Mouse (Mus musculus) embryonic stem cell, embryonic (primary cell): ENCODE results near the gene Gm13271.
"Not testable (repeated sequence)": the region's sequence is repeated elsewhere in the genome, so short reads cannot be mapped to it uniquely, and the experiment has no call there.

ENCODE experiments used
- CTCF ChIA-PET, 4 experiments: fragments of 300-600 bp in 2 of 4; fragments of 350-600 bp in 2 of 4; sonication (Branson Sonifier 250); formaldehyde crosslinking; loops; one replicate each; lab custom pipeline; 2022; ENCODE audit warnings: inconsistent platforms in 2 of 4; lab: Charles Lee
- POLR2A ChIA-PET, 4 experiments: fragments of 300-600 bp in 2 of 4; fragments of 350-600 bp in 2 of 4; sonication (Branson Sonifier 250); formaldehyde crosslinking; loops; one replicate each; lab custom pipeline; 2022; ENCODE audit warnings: antibody characterized with exemption in 4 of 4, inconsistent platforms in 1 of 4; lab: Charles Lee

The Gm13271 gene

DNA sequence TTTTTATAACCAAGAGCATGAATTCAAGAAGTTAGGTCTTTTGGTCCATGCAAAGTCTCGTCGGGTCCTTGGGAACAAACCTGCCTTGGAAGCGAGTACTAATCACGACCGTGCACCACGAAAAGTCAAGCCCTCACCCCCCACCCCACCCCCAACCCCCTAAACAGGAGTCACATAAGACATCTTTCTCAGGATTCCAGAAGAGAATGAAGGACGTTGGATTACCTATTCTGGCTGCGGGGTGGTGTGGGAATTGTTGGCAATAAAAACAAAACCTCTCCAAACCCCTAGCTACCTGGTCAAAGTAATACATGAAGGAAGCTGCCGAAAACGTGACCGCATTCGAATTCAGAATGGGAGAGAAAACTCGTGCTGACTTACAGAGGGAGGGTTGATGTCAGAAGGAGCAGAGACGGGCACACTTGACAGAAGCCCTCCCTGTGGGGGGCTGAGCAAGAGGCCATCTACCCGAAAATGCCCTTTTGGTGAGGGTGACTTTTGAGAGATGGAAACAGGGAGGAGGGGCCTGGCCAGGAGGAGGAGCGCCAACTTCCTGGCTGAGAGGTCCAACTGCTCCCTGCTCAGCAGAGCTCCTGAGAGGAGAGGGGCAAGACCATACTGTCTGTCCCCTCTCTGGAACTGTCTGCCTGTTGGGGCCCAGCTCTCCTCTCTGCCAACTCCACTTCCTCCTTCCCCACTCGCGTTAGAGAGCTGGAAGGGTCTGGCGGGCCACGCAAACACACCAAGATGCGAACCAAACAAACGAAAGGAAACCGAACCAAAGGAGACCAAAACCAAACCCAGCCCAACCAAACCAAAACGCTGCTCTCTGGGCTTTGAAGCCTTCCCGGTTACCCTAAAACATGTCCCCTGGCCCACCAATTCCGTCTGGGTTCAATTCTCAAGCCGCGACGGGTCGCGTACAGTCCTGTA is 2.2 kb downstream of the Gm13271 start:
- POLR2A ChIA-PET = interaction anchor here in 2 of 4 experiments (0.7 kb wide), 2 partner anchors 375 to 388 kb away, joined by 3 to 5 read pairs; no protein-coding TSS in a partner anchor
- CTCF ChIA-PET = interaction anchor here in 2 of 4 experiments (0.6 to 1.4 kb wide), 6 partner anchors 22 to 550 kb away, joined by 3 to 5 read pairs (median 3); no protein-coding TSS in a partner anchor

DNA sequence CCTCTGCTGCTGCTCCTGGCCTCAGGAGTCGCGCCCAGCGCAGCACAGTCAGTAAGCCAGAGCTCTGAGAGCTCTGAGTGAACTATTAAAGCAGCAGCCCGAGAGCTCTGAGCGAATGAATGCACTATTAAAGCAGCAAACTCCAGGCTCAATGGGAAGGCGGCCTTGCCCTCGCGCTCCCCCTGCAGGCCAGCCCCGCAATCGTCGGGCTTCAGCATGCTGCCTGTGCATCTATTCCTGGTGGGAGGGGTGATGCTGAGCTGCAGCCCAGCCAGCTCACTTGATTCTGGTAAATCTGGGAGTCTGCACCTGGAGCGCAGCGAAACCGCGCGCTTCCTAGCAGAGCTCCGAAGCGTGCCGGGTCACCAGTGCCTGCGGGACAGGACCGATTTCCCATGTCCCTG is 3.0 kb downstream of the Gm13271 start:
- POLR2A ChIA-PET = not testable (repeated sequence)
- CTCF ChIA-PET = interaction anchor here in 2 of 4 experiments (0.6 to 1.4 kb wide), 7 partner anchors 23 to 549 kb away, joined by 3 to 5 read pairs (median 3); no protein-coding TSS in a partner anchor

DNA sequence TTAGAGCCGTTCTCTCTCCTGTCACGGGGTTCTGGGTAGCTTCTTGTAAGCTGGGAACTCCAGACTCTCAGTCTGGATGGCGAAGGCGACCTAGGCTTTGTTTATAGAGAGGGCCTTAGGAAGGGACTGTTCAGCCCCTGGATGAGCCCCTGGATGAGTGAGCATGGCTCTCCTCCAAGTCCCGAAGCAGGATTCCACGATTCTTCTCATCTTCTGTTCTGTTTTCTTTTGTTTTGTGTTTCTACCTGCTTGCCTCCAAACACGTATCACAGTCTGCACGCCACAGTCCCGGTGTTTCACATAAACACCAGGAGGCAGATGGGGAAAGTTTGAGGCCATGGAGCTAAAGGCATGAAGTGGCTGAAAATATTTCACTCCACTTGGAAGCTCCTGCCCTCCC is 4.1 kb downstream of the Gm13271 start:
- POLR2A ChIA-PET, CTCF ChIA-PET: not testable (repeated sequence)

DNA sequence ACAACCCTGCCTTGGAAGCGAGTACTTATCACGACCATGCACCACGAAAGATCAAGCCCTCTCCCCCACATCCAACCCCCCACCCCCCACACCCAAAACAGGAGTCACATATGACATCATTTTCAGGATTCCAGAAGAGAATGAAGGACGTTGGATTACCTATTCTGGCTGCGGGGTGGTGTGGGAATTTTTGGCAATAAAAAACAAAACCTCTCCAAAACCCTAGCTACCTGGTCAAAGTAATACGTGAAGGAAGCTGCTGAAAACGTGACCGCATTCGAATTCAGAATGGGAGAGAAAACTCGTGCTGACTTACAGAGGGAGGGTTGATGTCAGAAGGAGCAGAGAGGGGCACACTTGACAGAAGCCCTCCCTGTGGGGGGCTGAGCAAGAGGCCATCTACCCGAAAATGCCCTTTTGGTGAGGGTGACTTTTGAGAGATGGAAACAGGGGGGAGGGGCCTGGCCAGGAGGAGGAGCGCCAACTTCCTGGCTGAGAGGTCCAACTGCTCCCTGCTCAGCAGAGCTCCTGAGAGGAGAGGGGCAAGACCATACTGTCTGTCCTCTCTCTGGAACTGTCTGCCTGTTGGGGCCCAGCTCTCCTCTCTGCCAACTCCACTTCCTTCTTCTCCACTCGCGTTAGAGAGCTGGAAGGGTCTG is 5.1 kb downstream of the Gm13271 start, which contains the start of gene Gm13283:
TSS of gene Gm13283 (plus strand) at position 510 of the 659 bp plus-strand sequence.
- POLR2A ChIA-PET = interaction anchor here in 1 of 4 experiments (0.6 kb wide), 1 partner anchor 36 kb away, joined by 3 read pairs; no protein-coding TSS in a partner anchor
- CTCF ChIA-PET = not testable (repeated sequence)

DNA sequence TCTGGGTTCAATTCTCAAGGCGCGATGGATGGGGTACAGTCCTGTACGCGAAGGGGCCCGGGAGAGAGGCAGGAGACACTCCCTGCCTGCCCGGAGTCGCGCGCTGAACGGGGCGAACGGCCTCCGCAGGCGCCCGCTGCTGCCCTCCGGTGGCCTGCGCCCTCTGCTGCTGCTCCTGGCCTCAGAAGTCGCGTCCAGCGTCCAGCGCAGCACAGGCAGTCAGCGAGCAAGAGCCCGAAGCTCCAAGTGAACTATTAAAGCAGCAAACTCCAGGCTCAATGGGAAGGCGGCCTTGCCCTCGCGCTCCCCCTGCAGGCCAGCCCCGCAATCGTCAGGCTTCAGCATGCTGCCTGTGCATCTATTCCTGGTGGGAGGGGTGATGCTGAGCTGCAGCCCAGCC is 5.8 kb downstream of the Gm13271 start:
- POLR2A ChIA-PET, CTCF ChIA-PET: not testable (repeated sequence)

DNA sequence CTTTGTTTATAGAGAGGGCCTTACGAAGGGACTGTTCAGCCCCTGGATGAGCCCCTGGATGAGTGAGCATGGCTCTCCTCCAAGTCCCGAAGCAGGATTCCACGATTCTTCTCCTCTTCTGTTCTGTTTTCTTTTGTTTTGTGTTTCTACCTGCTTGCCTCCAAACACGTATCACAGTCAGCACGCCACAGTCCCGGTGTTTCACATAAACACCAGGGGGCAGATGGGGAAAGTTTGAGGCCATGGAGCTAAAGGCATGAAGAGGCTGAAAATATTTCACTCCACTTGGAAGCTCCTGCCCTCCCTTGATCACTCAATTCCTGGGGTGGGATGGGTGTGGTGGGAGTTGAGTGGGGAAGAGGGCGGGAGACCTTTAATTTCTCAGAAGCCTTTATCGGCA is 7.1 kb downstream of the Gm13271 start:
- CTCF ChIA-PET = interaction anchor here in 1 of 4 experiments (1.1 kb wide), 1 partner anchor 23 kb away, joined by 3 read pairs; no protein-coding TSS in a partner anchor

DNA sequence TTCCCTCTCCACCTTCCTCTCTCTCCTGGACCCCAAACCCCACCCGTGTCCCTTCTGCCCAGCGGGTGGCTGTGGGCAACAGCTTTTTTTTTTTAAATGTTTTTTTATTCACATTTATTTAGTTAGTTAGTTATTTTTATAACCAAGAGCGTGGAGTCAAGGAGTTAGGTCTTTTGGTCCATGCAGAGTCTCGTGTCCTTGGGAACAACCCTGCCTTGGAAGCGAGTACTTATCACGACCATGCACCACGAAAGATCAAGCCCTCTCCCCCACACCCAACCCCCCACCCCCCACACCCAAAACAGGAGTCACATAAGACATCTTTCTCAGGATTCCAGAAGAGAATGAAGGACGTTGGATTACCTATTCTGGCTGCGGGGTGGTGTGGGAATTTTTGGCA is 7.7 kb downstream of the Gm13271 start:
- CTCF ChIA-PET = interaction anchor here in 1 of 4 experiments (0.7 to 1.1 kb wide), 2 partner anchors 11 to 24 kb away, joined by 3 to 4 read pairs; no protein-coding TSS in a partner anchor
- POLR2A ChIA-PET = not testable (repeated sequence)

More for the DNA sequence above, 7.1 kb downstream of the Gm13271 start:
- POLR2A ChIA-PET = not testable (repeated sequence)

DNA sequence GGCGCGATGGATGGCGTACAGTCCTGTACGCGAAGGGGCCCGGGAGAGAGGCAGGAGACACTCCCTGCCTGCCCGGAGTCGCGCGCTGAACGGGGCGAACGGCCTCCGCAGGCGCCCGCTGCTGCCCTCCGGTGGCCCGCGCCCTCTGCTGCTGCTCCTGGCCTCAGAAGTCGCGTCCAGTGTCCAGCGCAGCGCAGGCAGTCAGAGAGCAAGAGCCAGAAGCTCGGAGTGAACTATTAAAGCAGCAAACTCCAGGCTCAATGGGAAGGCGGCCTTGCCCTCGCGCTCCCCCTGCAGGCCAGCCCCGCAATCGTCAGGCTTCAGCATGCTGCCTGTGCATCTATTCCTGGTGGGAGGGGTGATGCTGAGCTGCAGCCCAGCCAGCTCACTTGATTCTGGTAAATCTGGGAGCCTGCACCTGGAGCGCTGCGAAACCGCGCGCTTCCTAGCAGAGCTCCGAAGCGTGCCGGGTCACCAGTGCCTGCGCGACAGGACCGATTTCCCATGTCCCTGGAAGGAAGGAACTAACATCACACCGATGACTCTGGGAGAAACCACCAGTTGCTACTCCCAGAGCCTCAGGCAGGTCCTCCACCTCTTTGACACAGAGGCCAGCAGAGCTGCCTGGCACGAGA is 8.8 kb downstream of the Gm13271 start:
- POLR2A ChIA-PET = not testable (repeated sequence)
- CTCF ChIA-PET = interaction anchor here in 1 of 4 experiments (1.2 kb wide), 1 partner anchor 67 kb away, joined by 3 read pairs; no protein-coding TSS in a partner anchor

DNA sequence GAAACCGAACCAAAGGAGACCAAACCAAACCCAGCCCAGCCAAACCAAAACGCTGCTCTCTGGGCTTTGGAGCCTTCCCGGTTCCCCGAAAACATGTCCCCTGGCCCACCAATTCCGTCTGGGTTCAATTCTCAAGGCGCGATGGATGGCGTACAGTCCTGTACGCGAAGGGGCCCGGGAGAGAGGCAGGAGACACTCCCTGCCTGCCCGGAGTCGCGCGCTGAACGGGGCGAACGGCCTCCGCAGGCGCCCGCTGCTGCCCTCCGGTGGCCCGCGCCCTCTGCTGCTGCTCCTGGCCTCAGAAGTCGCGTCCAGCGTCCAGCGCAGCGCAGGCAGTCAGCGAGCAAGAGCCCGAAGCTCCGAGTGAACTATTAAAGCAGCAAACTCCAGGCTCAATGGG is 18.9 kb downstream of the Gm13271 start, which contains the start of gene Gm13290:
TSS of gene Gm13290 (plus strand) at position 301 of the 400 bp plus-strand sequence.
- CTCF ChIA-PET, POLR2A ChIA-PET: not testable (repeated sequence)

DNA sequence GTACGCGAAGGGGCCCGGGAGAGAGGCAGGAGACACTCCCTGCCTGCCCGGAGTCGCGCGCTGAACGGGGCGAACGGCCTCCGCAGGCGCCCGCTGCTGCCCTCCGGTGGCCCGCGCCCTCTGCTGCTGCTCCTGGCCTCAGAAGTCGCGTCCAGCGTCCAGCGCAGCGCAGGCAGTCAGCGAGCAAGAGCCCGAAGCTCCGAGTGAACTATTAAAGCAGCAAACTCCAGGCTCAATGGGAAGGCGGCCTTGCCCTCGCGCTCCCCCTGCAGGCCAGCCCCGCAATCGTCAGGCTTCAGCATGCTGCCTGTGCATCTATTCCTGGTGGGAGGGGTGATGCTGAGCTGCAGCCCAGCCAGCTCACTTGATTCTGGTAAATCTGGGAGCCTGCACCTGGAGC is 22.0 kb downstream of the Gm13271 start, which contains the start of gene Gm13289:
TSS of gene Gm13289 (plus strand) at position 301 of the 400 bp plus-strand sequence.
- POLR2A ChIA-PET, CTCF ChIA-PET: not testable (repeated sequence)

DNA sequence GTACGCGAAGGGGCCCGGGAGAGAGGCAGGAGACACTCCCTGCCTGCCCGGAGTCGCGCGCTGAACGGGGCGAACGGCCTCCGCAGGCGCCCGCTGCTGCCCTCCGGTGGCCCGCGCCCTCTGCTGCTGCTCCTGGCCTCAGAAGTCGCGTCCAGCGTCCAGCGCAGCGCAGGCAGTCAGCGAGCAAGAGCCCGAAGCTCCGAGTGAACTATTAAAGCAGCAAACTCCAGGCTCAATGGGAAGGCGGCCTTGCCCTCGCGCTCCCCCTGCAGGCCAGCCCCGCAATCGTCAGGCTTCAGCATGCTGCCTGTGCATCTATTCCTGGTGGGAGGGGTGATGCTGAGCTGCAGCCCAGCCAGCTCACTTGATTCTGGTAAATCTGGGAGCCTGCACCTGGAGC is 24.9 kb downstream of the Gm13271 start, which contains the start of gene Gm13272:
TSS of gene Gm13272 (plus strand) at position 301 of the 400 bp plus-strand sequence.
- CTCF ChIA-PET, POLR2A ChIA-PET: not testable (repeated sequence)

DNA sequence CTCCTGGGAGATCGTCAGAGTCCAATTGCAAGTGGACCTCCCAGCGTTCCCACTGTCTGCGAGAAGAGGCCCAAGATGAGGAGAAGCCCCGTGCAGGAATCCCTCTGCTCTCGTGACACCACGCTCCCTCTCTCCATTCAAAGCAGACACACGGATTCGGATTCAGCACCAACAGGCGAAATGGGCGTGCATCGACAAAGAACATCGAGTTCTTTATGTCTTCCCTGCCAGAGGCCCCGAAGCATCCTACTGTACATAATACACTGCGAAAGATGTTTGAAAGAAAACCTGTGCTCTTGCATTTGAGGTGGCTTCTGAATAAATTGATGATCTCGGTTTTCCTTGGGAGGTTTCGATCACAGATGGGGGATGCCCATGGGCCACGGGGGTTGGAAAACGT is 25.7 kb downstream of the Gm13271 start:
- CTCF ChIA-PET, POLR2A ChIA-PET: not testable (repeated sequence)

DNA sequence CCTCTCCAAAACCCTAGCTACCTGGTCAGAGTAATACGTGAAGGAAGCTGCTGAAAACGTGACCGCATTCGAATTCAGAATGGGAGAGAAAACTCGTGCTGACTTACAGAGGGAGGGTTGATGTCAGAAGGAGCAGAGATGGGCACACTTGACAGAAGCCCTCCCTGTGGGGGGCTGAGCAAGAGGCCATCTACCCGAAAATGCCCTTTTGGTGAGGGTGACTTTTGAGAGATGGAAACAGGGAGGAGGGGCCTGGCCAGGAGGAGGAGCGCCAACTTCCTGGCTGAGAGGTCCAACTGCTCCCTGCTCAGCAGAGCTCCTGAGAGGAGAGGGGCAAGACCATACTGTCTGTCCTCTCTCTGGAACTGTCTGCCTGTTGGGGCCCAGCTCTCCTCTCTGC is 27.2 kb downstream of the Gm13271 start, which contains the start of gene Ifnz:
TSS of gene Ifnz (plus strand) at position 301 of the 400 bp plus-strand sequence.
- CTCF ChIA-PET, POLR2A ChIA-PET: not testable (repeated sequence)

DNA sequence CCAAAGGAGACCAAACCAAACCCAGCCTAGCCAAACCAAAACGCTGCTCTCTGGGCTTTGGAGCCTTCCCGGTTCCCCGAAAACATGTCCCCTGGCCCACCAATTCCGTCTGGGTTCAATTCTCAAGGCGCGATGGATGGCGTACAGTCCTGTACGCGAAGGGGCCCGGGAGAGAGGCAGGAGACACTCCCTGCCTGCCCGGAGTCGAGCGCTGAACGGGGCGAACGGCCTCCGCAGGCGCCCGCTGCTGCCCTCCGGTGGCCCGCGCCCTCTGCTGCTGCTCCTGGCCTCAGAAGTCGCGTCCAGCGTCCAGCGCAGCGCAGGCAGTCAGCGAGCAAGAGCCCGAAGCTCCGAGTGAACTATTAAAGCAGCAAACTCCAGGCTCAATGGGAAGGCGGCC is 27.7 kb downstream of the Gm13271 start:
- CTCF ChIA-PET, POLR2A ChIA-PET: not testable (repeated sequence)

DNA sequence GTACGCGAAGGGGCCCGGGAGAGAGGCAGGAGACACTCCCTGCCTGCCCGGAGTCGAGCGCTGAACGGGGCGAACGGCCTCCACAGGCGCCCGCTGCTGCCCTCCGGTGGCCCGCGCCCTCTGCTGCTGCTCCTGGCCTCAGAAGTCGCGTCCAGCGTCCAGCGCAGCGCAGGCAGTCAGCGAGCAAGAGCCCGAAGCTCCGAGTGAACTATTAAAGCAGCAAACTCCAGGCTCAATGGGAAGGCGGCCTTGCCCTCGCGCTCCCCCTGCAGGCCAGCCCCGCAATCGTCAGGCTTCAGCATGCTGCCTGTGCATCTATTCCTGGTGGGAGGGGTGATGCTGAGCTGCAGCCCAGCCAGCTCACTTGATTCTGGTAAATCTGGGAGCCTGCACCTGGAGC is 30.7 kb downstream of the Gm13271 start, which contains the start of gene Gm13276:
TSS of gene Gm13276 (plus strand) at position 301 of the 400 bp plus-strand sequence.
- POLR2A ChIA-PET, CTCF ChIA-PET: not testable (repeated sequence)

DNA sequence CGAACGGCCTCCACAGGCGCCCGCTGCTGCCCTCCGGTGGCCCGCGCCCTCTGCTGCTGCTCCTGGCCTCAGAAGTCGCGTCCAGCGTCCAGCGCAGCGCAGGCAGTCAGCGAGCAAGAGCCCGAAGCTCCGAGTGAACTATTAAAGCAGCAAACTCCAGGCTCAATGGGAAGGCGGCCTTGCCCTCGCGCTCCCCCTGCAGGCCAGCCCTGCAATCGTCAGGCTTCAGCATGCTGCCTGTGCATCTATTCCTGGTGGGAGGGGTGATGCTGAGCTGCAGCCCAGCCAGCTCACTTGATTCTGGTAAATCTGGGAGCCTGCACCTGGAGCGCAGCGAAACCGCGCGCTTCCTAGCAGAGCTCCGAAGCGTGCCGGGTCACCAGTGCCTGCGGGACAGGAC is 33.7 kb downstream of the Gm13271 start, which contains the start of gene Gm13277:
TSS of gene Gm13277 (plus strand) at position 231 of the 400 bp plus-strand sequence.
- POLR2A ChIA-PET, CTCF ChIA-PET: not testable (repeated sequence)

DNA sequence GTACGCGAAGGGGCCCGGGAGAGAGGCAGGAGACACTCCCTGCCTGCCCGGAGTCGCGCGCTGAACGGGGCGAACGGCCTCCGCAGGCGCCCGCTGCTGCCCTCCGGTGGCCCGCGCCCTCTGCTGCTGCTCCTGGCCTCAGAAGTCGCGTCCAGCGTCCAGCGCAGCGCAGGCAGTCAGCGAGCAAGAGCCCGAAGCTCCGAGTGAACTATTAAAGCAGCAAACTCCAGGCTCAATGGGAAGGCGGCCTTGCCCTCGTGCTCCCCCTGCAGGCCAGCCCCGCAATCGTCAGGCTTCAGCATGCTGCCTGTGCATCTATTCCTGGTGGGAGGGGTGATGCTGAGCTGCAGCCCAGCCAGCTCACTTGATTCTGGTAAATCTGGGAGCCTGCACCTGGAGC is 36.6 kb downstream of the Gm13271 start, which contains the start of gene Gm13278:
TSS of gene Gm13278 (plus strand) at position 301 of the 400 bp plus-strand sequence.
- CTCF ChIA-PET, POLR2A ChIA-PET: not testable (repeated sequence)

DNA sequence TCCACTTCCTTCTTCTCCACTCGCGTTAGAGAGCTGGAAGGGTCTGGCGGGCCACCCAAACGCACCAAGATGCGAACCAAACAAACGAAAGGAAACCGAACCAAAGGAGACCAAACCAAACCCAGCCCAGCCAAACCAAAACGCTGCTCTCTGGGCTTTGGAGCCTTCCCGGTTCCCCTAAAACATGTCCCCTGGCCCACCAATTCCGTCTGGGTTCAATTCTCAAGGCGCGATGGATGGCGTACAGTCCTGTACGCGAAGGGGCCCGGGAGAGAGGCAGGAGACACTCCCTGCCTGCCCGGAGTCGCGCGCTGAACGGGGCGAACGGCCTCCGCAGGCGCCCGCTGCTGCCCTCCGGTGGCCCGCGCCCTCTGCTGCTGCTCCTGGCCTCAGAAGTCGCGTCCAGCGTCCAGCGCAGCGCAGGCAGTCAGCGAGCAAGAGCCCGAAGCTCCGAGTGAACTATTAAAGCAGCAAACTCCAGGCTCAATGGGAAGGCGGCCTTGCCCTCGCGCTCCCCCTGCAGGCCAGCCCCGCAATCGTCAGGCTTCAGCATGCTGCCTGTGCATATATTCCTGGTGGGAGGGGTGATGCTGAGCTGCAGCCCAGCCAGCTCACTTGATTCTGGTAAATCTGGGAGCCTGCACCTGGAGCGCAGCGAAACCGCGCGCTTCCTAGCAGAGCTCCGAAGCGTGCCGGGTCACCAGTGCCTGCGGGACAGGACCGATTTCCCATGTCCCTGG is 39.4 kb downstream of the Gm13271 start, which contains the start of gene Gm13275:
TSS of gene Gm13275 (plus strand) at position 552 of the 740 bp plus-strand sequence.
- CTCF ChIA-PET, POLR2A ChIA-PET: not testable (repeated sequence)
